Mouse (Mus musculus): ENCODE data around the gene Cd300a. TPM values are rescaled to one million over a fixed set of nuclear protein-coding genes. Genes with fewer than 3 reads are reported as not detected.

Gene Cd300a
- polyA plus RNA-seq, 2 experiments: 2.1 to 3.7 TPM

- no peaks in the 10 kb centered on the region for H3K27me3 ChIP-seq (ENCODE audit: control insufficient read depth, insufficient read depth, low read length)
- ATAC-seq (ENCODE audit: insufficient read depth) (no peak), DNase-seq (ENCODE audit: low read depth in 3 of 3, low spot score in 3 of 3) (no peak)
- WGBS (ENCODE audit: insufficient replicate concordance): 43% methylated on average over 2 of the region's 2 CpGs
- H3K4me2 ChIP-seq (ENCODE audit: low read depth): no peak overlapping the region
- H3K36me3 ChIP-seq (replicated peaks; ENCODE audit: control insufficient read depth, insufficient read depth, low read depth): no peaks in the 10 kb centered on the region
- H3K9ac ChIP-seq (replicated peaks): no peak overlapping the region
- no peak overlapping the region for H3K4me3 ChIP-seq (ENCODE audit: insufficient read depth in 1 of 2, low read depth in 2 of 2, low read length in 2 of 2)
- TF ChIP-seq CTCF (IDR thresholded peaks at IDR 0.05; ENCODE audit: low read depth) (no peak), EP300 (IDR thresholded peaks at IDR 0.05; ENCODE audit: low read depth) (no peak)
- peaks cover 0 to 2% of the 10 kb centered on the region in 2 experiments; a peak in 1 of 4 replicates for H3K4me1 ChIP-seq (replicated peaks; ENCODE audit: control insufficient read depth in 2 of 2, insufficient read depth in 2 of 2, low read length in 1 of 2)
- H3K9me3 ChIP-seq (ENCODE audit: control insufficient read depth, low read length): no peaks in the 10 kb centered on the region
- H3K27ac ChIP-seq: no peak overlapping the region
Observed at GRCm38 (mm10) chr11:114861057-114861456, 28.8 kb upstream of the Cd300a start.

GRCm38 (mm10) chr11:114862687-114863086 lies 27.2 kb upstream of the Cd300a start:
- Histone ChIP-seq H3K9me3 (ENCODE audit: control insufficient read depth, low read length) (no peaks in the 10 kb centered on the region), H3K27ac (no peak overlapping the region), H3K36me3 (replicated peaks; ENCODE audit: control insufficient read depth, insufficient read depth, low read depth) (no peaks in the 10 kb centered on the region), H3K9ac (replicated peaks) (no peak overlapping the region), H3K4me3 (ENCODE audit: insufficient read depth in 1 of 2, low read depth in 2 of 2, low read length in 2 of 2) (no peak overlapping the region), H3K27me3 (ENCODE audit: control insufficient read depth, insufficient read depth, low read length) (no peaks in the 10 kb centered on the region), H3K4me2 (ENCODE audit: low read depth) (no peak overlapping the region), H3K4me1 (replicated peaks; ENCODE audit: control insufficient read depth in 2 of 2, insufficient read depth in 2 of 2, low read length in 1 of 2) (peaks cover 0 to 16% of the 10 kb centered on the region in 2 experiments; a peak in 2 of 4 replicates)
- no peak for ATAC-seq (ENCODE audit: insufficient read depth)
- TF ChIP-seq EP300 (IDR thresholded peaks at IDR 0.05; ENCODE audit: low read depth): no peak
- TF ChIP-seq CTCF (IDR thresholded peaks at IDR 0.05; ENCODE audit: low read depth): peak; percentile 19; the same call in 1 of the 2 replicates
- 50% methylated on average over 3 of the region's 3 CpGs for WGBS (ENCODE audit: insufficient replicate concordance)
- DNase-seq (ENCODE audit: low read depth in 3 of 3, low spot score in 3 of 3): no peak

GRCm38 (mm10) chr11:114863918-114864420 lies 25.9 kb upstream of the Cd300a start:
- Histone ChIP-seq H3K27ac (no peak overlapping the region), H3K4me3 (ENCODE audit: insufficient read depth in 1 of 2, low read depth in 2 of 2, low read length in 2 of 2) (no peak overlapping the region), H3K4me2 (ENCODE audit: low read depth) (no peak overlapping the region), H3K9me3 (ENCODE audit: control insufficient read depth, low read length) (no peaks in the 10 kb centered on the region), H3K9ac (replicated peaks) (no peak overlapping the region), H3K36me3 (replicated peaks; ENCODE audit: control insufficient read depth, insufficient read depth, low read depth) (no peaks in the 10 kb centered on the region), H3K27me3 (ENCODE audit: control insufficient read depth, insufficient read depth, low read length) (no peaks in the 10 kb centered on the region), H3K4me1 (replicated peaks; ENCODE audit: control insufficient read depth in 2 of 2, insufficient read depth in 2 of 2, low read length in 1 of 2) (peaks cover 0 to 20% of the 10 kb centered on the region in 2 experiments; a peak in 2 of 4 replicates)
- TF ChIP-seq CTCF (IDR thresholded peaks at IDR 0.05; ENCODE audit: low read depth): no peak
- TF ChIP-seq EP300 (IDR thresholded peaks at IDR 0.05; ENCODE audit: low read depth): no peak
- WGBS (ENCODE audit: insufficient replicate concordance): 77% methylated on average over 21 of the region's 21 CpGs
- no peak for DNase-seq (ENCODE audit: low read depth in 3 of 3, low spot score in 3 of 3)
- no peak for ATAC-seq (ENCODE audit: insufficient read depth)

- H3K36me3 ChIP-seq (replicated peaks; ENCODE audit: control insufficient read depth, insufficient read depth, low read depth): no peaks in the 10 kb centered on the region
- H3K9ac ChIP-seq (replicated peaks): no peak overlapping the region
- WGBS (ENCODE audit: insufficient replicate concordance): 60% methylated on average over 5 of the region's 5 CpGs
- DNase-seq (ENCODE audit: low read depth in 3 of 3, low spot score in 3 of 3) (no peak), ATAC-seq (ENCODE audit: insufficient read depth) (no peak)
- no peak for TF ChIP-seq CTCF (IDR thresholded peaks at IDR 0.05; ENCODE audit: low read depth)
- no peak for TF ChIP-seq EP300 (IDR thresholded peaks at IDR 0.05; ENCODE audit: low read depth)
- no peak overlapping the region for H3K27ac ChIP-seq
- peaks cover 0 to 22% of the 10 kb centered on the region in 2 experiments; a peak in 2 of 4 replicates for H3K4me1 ChIP-seq (replicated peaks; ENCODE audit: control insufficient read depth in 2 of 2, insufficient read depth in 2 of 2, low read length in 1 of 2)
- H3K4me3 ChIP-seq (ENCODE audit: insufficient read depth in 1 of 2, low read depth in 2 of 2, low read length in 2 of 2): no peak overlapping the region
- H3K9me3 ChIP-seq (ENCODE audit: control insufficient read depth, low read length): no peaks in the 10 kb centered on the region
- H3K27me3 ChIP-seq (ENCODE audit: control insufficient read depth, insufficient read depth, low read length): no peaks in the 10 kb centered on the region
- H3K4me2 ChIP-seq (ENCODE audit: low read depth): no peak overlapping the region
Observed at GRCm38 (mm10) chr11:114865999-114866398, 23.8 kb upstream of the Cd300a start.

GRCm38 (mm10) chr11:114866486-114867360 lies 23.1 kb upstream of the Cd300a start:
- Histone ChIP-seq H3K4me2 (ENCODE audit: low read depth) (peak overlapping the region; percentile 33; the same call in 1 of the 2 replicates), H3K27me3 (ENCODE audit: control insufficient read depth, insufficient read depth, low read length) (no peaks in the 10 kb centered on the region), H3K27ac (no peak overlapping the region), H3K4me3 (ENCODE audit: insufficient read depth in 1 of 2, low read depth in 2 of 2, low read length in 2 of 2) (no peak overlapping the region), H3K9me3 (ENCODE audit: control insufficient read depth, low read length) (no peaks in the 10 kb centered on the region), H3K4me1 (replicated peaks; ENCODE audit: control insufficient read depth in 2 of 2, insufficient read depth in 2 of 2, low read length in 1 of 2) (peaks cover 0 to 22% of the 10 kb centered on the region in 2 experiments; a peak in 2 of 4 replicates), H3K36me3 (replicated peaks; ENCODE audit: control insufficient read depth, insufficient read depth, low read depth) (no peaks in the 10 kb centered on the region), H3K9ac (replicated peaks) (no peak overlapping the region)
- DNase-seq (ENCODE audit: low read depth in 3 of 3, low spot score in 3 of 3) (no peak), ATAC-seq (ENCODE audit: insufficient read depth) (peak; percentile 64; the same call in 1 of the 2 replicates)
- WGBS (ENCODE audit: insufficient replicate concordance): 45% methylated on average over 10 of the region's 10 CpGs
- TF ChIP-seq EP300 (IDR thresholded peaks at IDR 0.05; ENCODE audit: low read depth) (no peak), CTCF (IDR thresholded peaks at IDR 0.05; ENCODE audit: low read depth) (no peak)

Measured in liver, embryonic 14.5 days (tissue).